Mouse (Mus musculus) left cerebral cortex, postnatal 14 days (tissue): ENCODE data around the gene Tubal3. TPM values are rescaled to one million over a fixed set of nuclear protein-coding genes. Genes with fewer than 3 reads are reported as not detected.

ENCODE experiments used
- DNase-seq, 2 experiments: peaks; one replicate each; pipeline ENCODE4 v3.0.0; 2021 to 2022; ENCODE audit warnings: low spot score in 2 of 2, mixed read lengths in 1 of 2
- intact Hi-C: fragments of 180-260 bp; cut with DNase I; formaldehyde crosslinking; loops from one replicate; pipeline ENCODE4 v1.15.1; 2025
- microRNA-seq, 2 experiments: library from miRNA; unstranded; fragments of <30 nt; microRNA quantifications; one replicate each; pipeline ENCODE4 v1.2.0; 2022
- total RNA-seq, 2 experiments: library from RNA; stranded (reverse); gene quantifications; 2 replicates each; pipeline ENCODE4 v1.2.3; 2021

Gene Tubal3
- total RNA-seq, 2 experiments from 2014 or later: not detected

DNA sequence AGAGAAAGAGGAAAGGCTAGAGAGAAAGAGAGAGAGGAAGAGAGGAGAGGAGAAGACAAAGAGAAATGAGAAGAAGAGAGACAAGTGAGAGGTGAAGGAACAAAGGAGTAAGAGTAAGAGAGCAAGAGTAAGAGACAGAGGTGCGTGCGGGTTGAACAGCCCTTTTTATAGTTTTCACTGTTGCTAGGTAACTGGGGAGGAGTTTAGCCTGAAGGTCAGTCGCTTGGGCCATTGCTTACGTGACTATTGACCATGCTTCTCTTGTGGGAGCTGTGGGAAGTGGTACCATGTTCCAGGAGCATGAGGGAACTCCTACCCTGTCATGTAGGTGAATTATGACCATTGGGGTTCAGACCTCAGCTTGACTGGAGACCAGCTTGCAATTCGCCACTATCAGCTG, 7.7 kb upstream of the Tubal3 start:
- intact Hi-C loops: no loop called here
- DNase-seq: no peak

DNA sequence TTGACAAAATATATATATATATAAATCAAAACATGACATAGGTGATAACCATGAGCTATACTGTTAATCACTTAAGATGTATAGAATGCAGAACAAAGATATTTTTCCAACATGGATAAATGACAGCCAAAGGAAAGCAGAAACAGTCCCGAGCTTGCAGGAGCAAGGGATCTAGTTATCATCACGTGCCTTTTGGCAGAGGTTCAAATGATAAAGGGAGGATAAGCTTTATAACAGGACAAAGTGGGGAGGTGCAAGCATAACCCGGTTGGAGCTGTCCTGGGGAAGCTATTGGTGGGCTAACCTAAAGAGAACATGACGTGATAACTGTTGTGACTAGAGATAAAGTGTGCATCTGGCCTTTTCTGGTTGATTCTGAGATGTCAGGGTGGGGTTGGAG, 4.6 kb upstream of the Tubal3 start:
- intact Hi-C loops: no loop called here
- DNase-seq: no peak

DNA sequence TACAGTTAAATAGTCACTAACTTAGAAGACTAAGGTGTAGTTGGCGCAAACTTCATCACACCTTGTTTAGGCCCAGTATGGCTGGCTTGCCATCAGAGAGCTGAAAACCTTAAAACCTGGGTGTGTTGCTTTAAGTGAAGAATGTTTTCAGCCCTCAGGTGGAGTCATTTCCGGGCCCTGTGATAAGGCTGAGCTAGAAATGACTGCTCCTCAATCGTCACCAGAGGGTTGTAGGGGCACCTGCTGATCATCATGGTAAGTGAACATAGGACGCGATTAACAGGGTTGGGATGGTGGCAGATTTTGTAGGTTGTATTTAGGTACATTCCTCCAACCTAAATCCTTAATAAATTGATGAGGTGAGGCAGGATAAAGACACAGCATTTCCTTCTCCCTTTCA, 6.4 kb downstream of the Tubal3 start:
- intact Hi-C loops: no loop called here
- no peak for DNase-seq

DNA sequence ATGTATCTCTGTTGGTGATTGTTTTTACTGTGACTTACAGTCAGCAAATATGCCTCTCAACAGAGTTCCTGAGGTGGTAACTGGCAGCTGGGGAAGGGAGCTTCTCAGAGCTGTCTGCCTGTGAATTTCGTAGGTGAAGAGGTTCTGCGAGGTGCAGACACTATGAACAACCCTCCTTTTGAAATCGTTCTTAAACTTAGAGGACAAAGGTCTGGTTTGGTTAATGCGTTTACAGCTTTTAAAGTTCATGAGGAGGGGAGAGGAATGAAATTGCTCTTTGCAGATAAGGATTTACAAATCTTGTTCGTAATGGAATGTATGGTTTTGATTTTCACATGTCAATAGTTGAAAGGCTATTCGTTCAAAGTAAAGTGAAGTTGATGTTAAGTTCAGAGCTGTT, 7.6 kb downstream of the Tubal3 start:
- intact Hi-C loops: no loop called here
- DNase-seq: no peak

DNA sequence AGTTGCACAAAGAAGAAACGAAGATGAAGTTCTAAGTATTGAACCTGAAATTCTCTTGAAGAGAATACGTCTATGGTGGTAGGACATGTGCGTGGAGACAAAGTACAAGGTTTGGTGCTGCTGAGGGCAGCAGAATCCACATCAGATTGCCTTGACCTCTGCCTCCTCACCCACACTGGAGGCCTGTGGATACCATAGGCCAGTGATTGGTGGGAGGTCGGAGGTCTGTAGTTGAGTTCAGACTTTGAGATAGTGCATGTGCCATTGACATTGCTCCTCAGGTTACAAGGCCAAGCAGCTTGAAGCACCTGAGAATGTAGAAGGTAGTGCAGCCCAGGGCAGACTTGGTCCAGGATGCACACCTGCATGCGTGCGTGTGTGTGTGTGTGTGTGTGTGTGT, 8.0 kb downstream of the Tubal3 start:
- DNase-seq: no peak
- intact Hi-C loops: no loop called here

DNA sequence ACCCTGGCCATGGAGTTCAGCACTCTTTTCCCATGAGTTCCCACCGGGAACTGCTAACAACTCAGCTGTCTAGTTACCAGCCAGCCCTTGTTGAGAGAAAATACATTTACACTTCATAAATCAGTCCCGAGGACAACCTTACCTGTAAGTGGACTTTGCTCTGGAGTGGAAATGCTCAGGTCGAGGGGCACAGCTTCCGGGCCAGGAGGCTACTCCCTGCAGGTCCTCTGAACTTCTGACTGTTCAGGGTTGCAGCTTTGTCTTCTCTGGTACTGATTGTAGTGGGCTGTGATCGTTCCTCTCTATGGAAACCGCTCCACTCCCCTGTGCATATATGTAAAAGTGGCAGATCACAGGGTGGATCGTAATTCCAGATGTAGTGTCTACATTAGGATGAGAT, 26.6 kb downstream of the Tubal3 start:
- intact Hi-C loops: no loop called here
- DNase-seq: no peak

DNA sequence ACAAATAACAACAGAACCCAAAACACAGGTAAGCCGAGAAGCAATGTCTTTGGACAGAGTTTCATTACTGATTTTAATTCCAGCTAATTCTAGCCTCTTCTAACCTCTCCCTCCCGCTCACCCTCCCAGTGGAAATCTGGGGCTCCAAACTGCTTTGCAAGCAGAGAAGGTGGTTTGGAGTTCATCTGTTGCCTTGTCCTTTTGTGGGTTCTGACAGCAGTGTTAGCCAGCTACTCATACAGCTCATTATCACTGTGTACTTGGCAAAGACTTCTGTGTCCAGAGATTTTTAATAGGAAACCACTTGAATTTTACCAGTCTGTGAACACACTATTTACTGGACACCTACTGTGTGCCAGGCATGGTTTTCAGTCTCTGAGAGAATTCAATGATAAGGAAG, 27.2 kb downstream of the Tubal3 start, which contains the start of gene Ucn3:
Ucn3 (minus strand) TSS at position 101 of the 400 bp plus-strand sequence.
- DNase-seq: no peak
- intact Hi-C loops: no loop called here

DNA sequence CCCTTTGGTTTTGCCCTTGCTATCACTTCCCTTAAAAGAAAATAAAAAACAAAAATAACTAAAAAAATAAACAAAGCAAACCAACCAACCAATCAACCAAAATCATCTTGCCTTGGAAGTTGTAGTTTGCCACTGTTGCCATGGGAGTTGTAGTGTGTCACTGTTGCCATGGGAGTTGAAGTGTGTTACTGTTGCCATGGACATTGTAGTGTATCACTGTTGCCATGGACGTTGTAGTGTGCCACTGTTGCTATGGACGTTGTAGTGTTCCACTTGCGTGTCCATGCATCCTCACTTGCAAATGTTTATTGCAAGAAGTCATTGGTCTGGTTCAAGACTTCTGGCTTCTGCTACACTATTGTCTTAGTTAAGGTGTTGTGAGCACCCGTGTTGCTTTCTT, 29.2 kb downstream of the Tubal3 start:
- intact Hi-C loops: no loop called here
- DNase-seq: peak in 1 of 2 experiments; percentile 5

DNA sequence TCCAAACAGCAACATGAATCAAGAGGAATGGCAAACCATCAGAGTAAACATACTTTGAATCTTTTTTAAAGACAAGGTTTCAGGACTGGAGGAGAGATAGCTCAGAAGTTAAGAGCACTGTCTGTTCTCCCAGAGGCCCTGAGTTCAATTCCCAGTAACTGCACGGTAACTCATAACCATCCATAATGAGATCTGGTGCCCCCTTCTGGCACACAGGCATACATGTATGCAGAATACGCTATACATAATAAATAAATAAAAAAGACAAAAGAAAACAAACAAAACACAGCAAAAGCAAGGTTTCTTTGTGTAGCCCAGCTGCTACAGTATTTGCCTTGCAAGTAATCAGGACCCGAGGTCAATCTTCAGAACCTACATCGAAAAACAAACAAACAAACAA, 31.4 kb downstream of the Tubal3 start:
- intact Hi-C loops: no loop called here
- no peak for DNase-seq

DNA sequence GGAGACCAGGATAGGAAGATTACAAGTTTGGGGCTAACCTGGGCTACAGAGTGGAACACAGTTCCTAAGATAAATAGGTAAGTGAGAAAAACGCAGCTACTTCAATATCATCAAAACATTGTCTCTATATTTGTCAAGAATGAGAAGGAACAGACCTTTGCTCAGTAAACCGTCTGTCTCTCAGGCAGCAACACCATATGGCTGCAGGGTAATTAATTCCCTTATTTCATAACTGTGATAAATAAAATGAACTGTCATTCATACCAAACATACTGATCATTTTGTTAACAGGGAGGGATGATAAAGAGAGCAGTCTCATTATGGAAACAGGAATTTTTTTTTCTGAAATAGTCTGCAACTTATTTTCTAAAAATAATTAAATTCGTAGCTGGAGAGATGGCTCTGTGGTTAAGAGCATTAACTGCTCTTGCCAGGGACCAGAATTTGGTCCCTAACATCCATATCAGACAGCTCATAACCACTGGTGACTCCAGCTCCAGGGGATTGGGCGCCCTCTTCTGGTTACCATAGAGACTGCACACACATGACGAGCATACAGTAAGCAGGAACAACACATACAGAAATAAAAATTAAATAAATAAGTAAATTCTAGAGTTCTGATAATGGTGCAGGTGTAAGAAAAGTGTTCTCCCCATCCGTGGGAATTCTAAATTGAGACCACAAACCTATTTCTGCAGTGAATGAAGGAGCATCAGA, 33.3 kb downstream of the Tubal3 start:
- DNase-seq: no peak
- intact Hi-C loops: no loop called here

DNA sequence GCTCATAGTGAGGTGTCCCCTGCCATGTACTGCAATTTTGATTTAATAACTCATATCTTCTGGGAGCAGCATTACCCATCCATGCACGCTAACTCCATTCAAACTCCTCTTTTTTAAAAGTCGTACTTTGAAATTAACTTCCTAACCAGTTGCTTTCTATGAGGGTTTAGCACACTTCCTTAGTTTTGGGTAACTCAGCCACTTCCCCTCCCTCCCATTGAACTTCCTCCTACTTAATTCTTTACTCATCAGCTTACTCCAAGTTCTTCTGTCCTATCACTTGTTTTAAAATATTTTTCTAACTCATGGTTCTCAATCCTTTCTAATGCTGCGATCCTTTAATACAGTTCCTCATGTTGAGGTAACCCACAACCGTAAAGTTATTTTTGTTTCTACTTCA, 50.8 kb downstream of the Tubal3 start:
- no peak for DNase-seq
- intact Hi-C loops: no loop called here

Small RNAs within 50 kb of the gene (microRNA-seq; reads per million reads assigned to microRNA genes)
- gene Gm22460: 0 reads per million in 2 experiments

Other genes with a start within 250 kb of the Tubal3 start
- gene Calml3, start 114.0 kb upstream of the Tubal3 start, total RNA-seq: not detected
- not detected for gene Calm4, start 80.5 kb upstream of the Tubal3 start, total RNA-seq
- gene Calm5, start 64.1 kb upstream of the Tubal3 start, total RNA-seq: not detected
- 10 to 100 TPM; 32.2 to 41.1 TPM for gene Net1, start 54 bp upstream of the Tubal3 start, total RNA-seq
- gene Ucn3, start 27.1 kb downstream of the Tubal3 start, total RNA-seq: not detected
- gene Akr1c14, start 130.7 kb downstream of the Tubal3 start, total RNA-seq: 1 to 10 TPM; 2.1 to 2.4 TPM
- gene Akr1c18, start 232.4 kb downstream of the Tubal3 start, total RNA-seq: 1 to 10 TPM; 1.4 to 1.6 TPM